Mouse (Mus musculus): Measurements from ENCODE around the gene Kmt2b. TPM values are rescaled to one million over a fixed set of nuclear protein-coding genes. Genes with fewer than 3 reads are reported as not detected.

The Kmt2b gene
- total and polyA plus RNA-seq, 3 experiments = 15.6 to 48.2 TPM; not detected in 1

- TF ChIP-seq NELFE (IDR thresholded peaks at IDR 0.05; ENCODE audit: low read depth, low read length) (peak; percentile 56), MYC (IDR thresholded peaks at IDR 0.05; ENCODE audit: low read depth, low read length) (peak; percentile 76), ZNF384 (IDR thresholded peaks at IDR 0.05; ENCODE audit: low read depth, low read length) (peak; percentile 91), MXI1 (IDR thresholded peaks at IDR 0.05; ENCODE audit: low read depth, low read length) (peak; percentile 37; the same call in 1 of the 2 replicates), NRF1 (IDR thresholded peaks at IDR 0.05; ENCODE audit: insufficient read depth, low read depth, low read length, poor library complexity, severe bottlenecking) (peak; percentile 86), CTCF (IDR thresholded peaks at IDR 0.05 in 2 of 3, conservative IDR thresholded peaks at IDR 0.05 in 1 of 3; ENCODE audit: control insufficient read depth in 1 of 3, insufficient read depth in 1 of 3, low read depth in 2 of 3, low read length in 3 of 3, poor library complexity in 1 of 3, severe bottlenecking in 1 of 3) (no peak), USF2 (IDR thresholded peaks at IDR 0.05; ENCODE audit: borderline replicate concordance in 1 of 2, insufficient read depth in 1 of 2, low read depth in 1 of 2, low read length in 2 of 2) (no peak), ZKSCAN1 (IDR thresholded peaks at IDR 0.05; ENCODE audit: low read depth, low read length) (no peak), CHD1 (IDR thresholded peaks at IDR 0.05; ENCODE audit: low read depth, low read length) (peak; percentile 97), ZC3H11A (IDR thresholded peaks at IDR 0.05; ENCODE audit: low read depth, low read length) (no peak), BHLHE40 (IDR thresholded peaks at IDR 0.05; ENCODE audit: borderline replicate concordance, low read depth, low read length) (no peak)
Observed at GRCm38 (mm10) chr7:30563117-30563905, 25.2 kb downstream of the Kmt2b start, which contains the start of the genes U2af1l4, Gm49396 and Psenen (continued).

DNA sequence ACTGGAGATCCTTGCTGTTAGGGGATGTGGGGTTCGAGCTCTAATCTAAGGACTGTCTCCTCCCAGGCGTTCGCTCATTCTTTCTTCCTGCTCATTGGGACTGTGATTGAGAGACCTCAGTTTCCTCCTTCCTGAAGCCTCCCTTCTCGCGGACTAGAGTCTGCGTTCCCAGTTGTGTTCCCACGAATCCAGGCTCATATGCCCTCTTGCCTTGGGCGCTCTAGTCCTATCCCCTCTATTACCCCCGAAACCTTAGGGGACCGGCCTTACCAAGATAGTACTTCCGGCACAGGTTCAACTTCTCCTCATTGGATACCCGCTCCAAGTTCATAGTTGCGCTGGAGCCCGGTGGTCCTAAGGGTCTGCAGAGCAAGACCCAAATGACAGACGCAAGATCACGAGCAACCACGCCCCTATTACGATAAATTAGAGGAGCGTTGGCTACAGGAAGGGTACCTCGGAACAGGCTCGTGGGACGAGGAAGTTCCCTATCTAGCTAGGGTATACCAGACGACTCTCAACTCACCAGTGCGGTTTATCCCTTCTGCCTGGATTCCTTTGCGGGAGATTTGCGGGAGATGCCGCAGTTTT is 25.9 kb downstream of the Kmt2b start:
- no peaks in the 10 kb centered on the region for H3K9me3 ChIP-seq (replicated peaks; ENCODE audit: insufficient read depth, low read length)
- peak overlapping the region; percentile 86 for H3K9ac ChIP-seq (ENCODE audit: control insufficient read depth, low read depth, low read length, poor library complexity, severe bottlenecking)
- H3K27ac ChIP-seq (ENCODE audit: control insufficient read depth, low read depth, low read length) = peak overlapping the region; percentile 89
- peaks cover 18% of the 10 kb centered on the region for H3K79me2 ChIP-seq (ENCODE audit: control insufficient read depth, insufficient read depth, low read length, poor library complexity)
- TF ChIP-seq POLR2A (IDR thresholded peaks at IDR 0.05; ENCODE audit: control insufficient read depth in 1 of 2, insufficient read depth in 1 of 2, low read depth in 1 of 2, low read length in 2 of 2, poor library complexity in 1 of 2) (peak in 1 of 2 experiments; percentile 59; a peak in 2 of 4 replicates), EP300 (IDR thresholded peaks at IDR 0.05; ENCODE audit: low read depth in 1 of 2, low read length in 2 of 2) (no peak), TBP (IDR thresholded peaks at IDR 0.05; ENCODE audit: low read depth, low read length) (peak; percentile 45; the same call in 1 of the 2 replicates), BHLHE40 (IDR thresholded peaks at IDR 0.05; ENCODE audit: borderline replicate concordance, low read depth, low read length) (peak; percentile 33; the same call in 1 of the 2 replicates), MAFK (IDR thresholded peaks at IDR 0.05; ENCODE audit: borderline replicate concordance, low read depth, low read length) (no peak), NELFE (IDR thresholded peaks at IDR 0.05; ENCODE audit: low read depth, low read length) (peak; percentile 47)
- H3K36me3 ChIP-seq (ENCODE audit: control insufficient read depth in 1 of 2, insufficient read depth in 2 of 2, low read length in 2 of 2) = peaks cover 0 to 8% of the 10 kb centered on the region in 2 experiments; a peak in 2 of 4 replicates
- no peaks in the 10 kb centered on the region for H3K27me3 ChIP-seq (ENCODE audit: control insufficient read depth in 1 of 2, insufficient read depth in 2 of 2, low read length in 2 of 2)
- DNase-seq (ENCODE audit: low read depth, low spot score) = peak; percentile 73
- peaks cover 2 to 16% of the 10 kb centered on the region in 2 experiments; a peak in 2 of 4 replicates for H3K4me1 ChIP-seq (ENCODE audit: control insufficient read depth in 1 of 2, insufficient read depth in 2 of 2, low read length in 2 of 2)
- H3K4me3 ChIP-seq (ENCODE audit: control insufficient read depth in 1 of 2, insufficient read depth in 1 of 2, low read depth in 2 of 2, low read length in 2 of 2) = peak overlapping the region; percentile 58 to 82
